Mouse (Mus musculus): ENCODE results near the gene Gpatch1.
"Not testable (repeated sequence)": the region's sequence is repeated elsewhere in the genome, so short reads cannot be mapped to it uniquely, and the experiment has no call there.

Gene Gpatch1

GRCm38 (mm10) chr7:35252041-35252558 is 66.1 kb downstream of the Gpatch1 start:
- in situ Hi-C loops (cut with MboI, MseI) = no loop called here

DNA sequence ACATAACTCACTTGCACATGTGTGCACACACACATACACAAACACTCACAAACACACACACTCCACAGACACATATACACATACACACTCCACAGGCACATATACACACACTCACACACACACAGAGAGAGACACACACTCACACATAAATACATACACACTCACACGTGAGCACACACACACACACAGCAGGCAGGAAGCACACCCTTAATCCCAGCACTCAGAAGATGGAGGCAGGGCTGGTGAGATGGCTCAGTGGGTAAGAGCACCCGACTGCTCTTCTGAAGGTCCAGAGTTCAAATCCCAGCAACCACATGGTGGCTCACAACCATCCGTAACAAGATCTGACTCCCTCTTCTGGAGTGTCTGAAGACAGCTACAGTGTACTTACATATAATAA is 80.3 kb downstream of the Gpatch1 start:
- in situ Hi-C loops (cut with MboI, MseI) = not testable (repeated sequence)

DNA sequence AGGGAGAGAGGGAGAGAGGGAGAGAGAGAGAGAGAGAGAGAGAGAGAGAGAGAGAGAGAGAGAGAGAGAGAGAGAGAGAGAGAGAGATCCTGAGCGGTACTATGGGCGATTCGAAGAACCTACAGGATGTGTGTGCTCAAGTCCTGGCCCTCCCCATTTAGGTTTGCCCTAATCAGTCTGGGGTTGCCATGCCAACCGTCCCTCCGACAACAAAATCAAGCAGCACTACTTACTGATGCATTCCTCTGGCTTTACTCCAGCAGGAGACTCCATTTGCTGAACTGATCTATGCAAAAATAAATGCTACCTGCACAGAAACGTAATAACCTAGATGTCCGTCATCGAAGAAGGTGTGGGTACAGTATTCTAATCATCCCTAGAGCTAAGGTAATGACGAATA is 82.9 kb downstream of the Gpatch1 start:
- in situ Hi-C loops (cut with MboI, MseI) = no loop called here

GRCm38 (mm10) chr7:35234361-35235245 is 83.6 kb downstream of the Gpatch1 start:
- in situ Hi-C loops (cut with MboI, MseI) = no loop called here

GRCm38 (mm10) chr7:35233861-35234260 is 84.4 kb downstream of the Gpatch1 start:
- in situ Hi-C loops (cut with MboI, MseI) = no loop called here

DNA sequence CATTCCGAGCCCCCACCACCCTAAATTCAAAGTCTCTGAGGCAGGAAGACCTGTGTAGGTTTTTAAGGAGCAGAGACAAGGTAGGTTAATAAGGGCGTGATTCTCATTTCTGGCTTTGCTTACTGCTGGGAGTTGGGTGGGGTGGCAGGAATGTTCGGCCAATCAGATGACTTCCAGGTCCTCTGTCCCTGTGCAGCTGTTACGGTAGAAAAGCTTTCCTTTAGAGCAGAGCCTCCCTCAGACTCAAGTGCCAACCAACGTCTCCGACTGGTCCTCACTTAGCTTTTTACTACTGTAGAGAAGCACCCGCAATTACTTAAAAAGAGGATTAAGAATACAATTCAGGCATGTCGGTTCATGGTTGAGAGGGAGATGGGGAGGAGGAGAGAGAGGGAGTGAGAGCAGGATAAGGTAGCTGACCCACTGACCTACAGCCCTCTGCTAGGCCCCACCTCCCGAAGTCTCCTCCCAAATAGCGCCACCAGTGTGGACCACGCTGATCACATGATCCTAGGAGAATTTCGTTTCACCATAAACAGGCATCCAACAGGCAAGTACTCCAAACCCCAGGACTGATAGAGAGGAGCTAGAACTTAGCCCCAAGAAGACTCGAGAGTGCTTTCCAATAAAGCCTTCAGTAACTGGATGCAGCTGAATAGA is 85.3 kb downstream of the Gpatch1 start:
- in situ Hi-C loops (cut with MboI, MseI) = no loop called here

DNA sequence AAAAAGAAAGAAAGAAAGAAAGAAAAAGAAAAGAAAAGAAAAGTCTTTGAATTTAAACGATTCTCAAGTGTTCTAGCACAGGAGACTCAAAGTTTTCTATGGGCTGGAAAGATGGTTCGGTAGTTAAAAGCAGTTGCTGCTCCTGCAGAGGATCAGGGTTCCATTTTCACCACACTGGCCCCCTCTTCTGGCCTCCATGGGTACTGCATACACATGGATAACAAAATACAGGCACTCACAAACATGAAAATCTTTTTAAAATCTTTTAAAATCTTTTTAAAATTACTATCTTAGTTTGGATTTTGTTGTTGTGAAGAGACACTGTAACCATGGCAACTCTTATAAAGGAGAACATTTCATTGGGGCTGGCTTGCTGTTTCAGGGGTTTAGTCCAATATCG is 87.9 kb downstream of the Gpatch1 start:
- in situ Hi-C loops (cut with MboI, MseI) = no loop called here

Data from T-helper 2 cell (primary cell).